Mouse (Mus musculus) testis, adult 2 months (tissue): Measurements from ENCODE around the gene Coro1a. TPM values are rescaled to one million over a fixed set of nuclear protein-coding genes. Genes with fewer than 3 reads are reported as not detected.

ENCODE experiments used
- H3K27ac ChIP-seq: fragments of 200-500 bp; 2 replicates; pipeline ENCODE4 v1.5.1; 2012; ENCODE audit warnings: low read depth, low read length; ENCODE audit not compliant: control insufficient read depth, insufficient read depth
- H3K27me3 ChIP-seq: fragments of 200-500 bp; 2 replicates; pipeline ENCODE4 v1.6.1; 2012; ENCODE audit warnings: mild to moderate bottlenecking, low read length, moderate library complexity; ENCODE audit not compliant: control insufficient read depth, insufficient read depth
- H3K36me3 ChIP-seq: fragments of 200-500 bp; 2 replicates; pipeline ENCODE4 v1.6.1; 2012; ENCODE audit warnings: mild to moderate bottlenecking, low read length; ENCODE audit not compliant: control insufficient read depth, insufficient read depth
- H3K4me1 ChIP-seq: fragments of 200-500 bp; 2 replicates; pipeline ENCODE4 v1.6.1; 2012; ENCODE audit warnings: low read length; ENCODE audit not compliant: control insufficient read depth, insufficient read depth
- H3K4me3 ChIP-seq: fragments of 200-500 bp; 2 replicates; pipeline ENCODE4 v1.5.1; 2012; ENCODE audit warnings: low read depth, mild to moderate bottlenecking, low read length, moderate library complexity, mixed read lengths; ENCODE audit not compliant: control insufficient read depth
- CTCF ChIP-seq: fragments of 200-500 bp; IDR thresholded peaks from 2 replicates; pipeline ENCODE4 v1.5.1; 2012; ENCODE audit warnings: low read depth, mild to moderate bottlenecking, inconsistent platforms, low read length, moderate library complexity; ENCODE audit not compliant: control insufficient read depth, insufficient read depth, insufficient replicate concordance
- POLR2A ChIP-seq: fragments of 200-500 bp; IDR thresholded peaks from 2 replicates; pipeline ENCODE4 v1.6.1; 2012; ENCODE audit warnings: low read depth, mild to moderate bottlenecking, inconsistent platforms, low read length, moderate library complexity; ENCODE audit not compliant: control insufficient read depth
- polyA plus RNA-seq: library from polyadenylated mRNA; depleted of rRNA; stranded (reverse); fragments of >200 nt; gene quantifications from 2 replicates; pipeline ENCODE4 v1.2.3, GENCODE M21; 2012

Coro1a gene
- polyA plus RNA-seq, 1 experiment: 2.6 TPM

DNA sequence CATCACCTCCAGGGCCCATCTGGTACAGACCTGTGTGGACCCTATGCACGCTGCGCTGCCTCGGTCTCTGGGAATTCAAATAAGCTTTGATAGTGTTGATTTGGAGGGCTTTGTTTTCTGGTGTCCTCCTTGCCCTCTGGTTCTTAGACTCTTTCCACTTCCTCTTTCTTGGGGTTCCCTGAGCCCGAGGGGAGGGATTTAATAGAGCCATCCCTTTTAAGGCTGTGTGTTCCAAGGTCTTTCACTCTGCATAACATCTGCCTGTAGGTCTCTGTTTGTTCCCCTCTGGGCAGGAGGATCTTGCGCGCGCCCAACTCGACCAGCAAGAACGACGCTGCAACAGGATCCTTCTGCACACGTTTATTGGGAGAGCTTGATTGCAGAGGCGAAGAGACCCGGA is 14.0 kb upstream of the Coro1a start:
- no peak for TF ChIP-seq POLR2A
- TF ChIP-seq CTCF: no peak

DNA sequence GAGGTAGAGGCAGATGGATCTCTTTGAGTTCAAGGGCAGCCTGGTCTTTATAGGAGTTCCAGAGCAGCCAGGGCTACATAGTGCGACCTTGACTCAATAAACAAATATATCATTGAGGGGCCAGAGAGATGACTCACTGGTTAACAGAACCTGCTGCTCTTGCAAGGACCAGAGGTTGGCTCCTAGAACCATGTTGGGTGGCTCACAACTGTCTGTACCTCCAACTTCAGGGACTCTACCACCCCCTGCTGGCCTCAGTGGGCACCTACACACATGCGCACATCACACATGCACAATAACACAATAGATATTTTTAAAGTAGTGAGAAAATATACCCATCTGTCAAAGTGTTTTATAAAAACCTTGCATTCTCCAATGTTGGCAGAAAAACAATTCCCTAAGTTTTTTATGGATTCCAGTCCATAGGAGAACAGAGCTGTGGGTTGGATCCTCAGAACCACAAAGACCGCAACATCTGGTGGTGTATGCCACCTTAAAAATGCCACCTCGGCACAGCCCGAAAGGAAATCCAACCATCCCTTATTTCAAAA is 11.3 kb upstream of the Coro1a start:
- H3K4me3 ChIP-seq: no peak overlapping the region
- no peaks in the 10 kb centered on the region for H3K4me1 ChIP-seq
- H3K36me3 ChIP-seq: no peaks in the 10 kb centered on the region
- H3K27ac ChIP-seq: no peak overlapping the region
- TF ChIP-seq CTCF (peak; percentile 63; the same call in 1 of the 2 replicates), POLR2A (no peak)
- H3K27me3 ChIP-seq: no peaks in the 10 kb centered on the region

More for the DNA sequence above, 14.0 kb upstream of the Coro1a start:
- no peaks in the 10 kb centered on the region for H3K27me3 ChIP-seq
- H3K27ac ChIP-seq: no peak overlapping the region
- no peaks in the 10 kb centered on the region for H3K4me1 ChIP-seq
- no peaks in the 10 kb centered on the region for H3K36me3 ChIP-seq
- H3K4me3 ChIP-seq: no peak overlapping the region

DNA sequence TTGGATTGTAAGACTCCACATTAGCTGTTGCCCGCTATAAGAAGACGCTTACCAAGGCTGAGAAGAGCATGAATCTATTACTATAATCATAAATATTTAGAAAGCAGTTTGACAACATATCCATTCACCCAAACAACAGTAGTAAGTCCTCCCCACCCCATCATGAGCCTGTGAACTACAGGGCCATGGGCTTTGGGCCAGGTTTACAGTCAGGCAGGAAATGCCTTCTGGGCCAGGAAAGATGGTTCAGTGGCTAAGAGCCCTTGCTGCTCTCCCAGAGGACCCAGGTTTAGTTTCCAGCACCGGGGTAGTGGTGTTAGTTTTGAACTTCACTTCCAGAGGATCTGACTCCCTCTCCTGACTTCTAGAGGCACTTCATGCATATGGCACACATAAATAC is 10.0 kb upstream of the Coro1a start:
- H3K4me3 ChIP-seq: no peak overlapping the region
- H3K27me3 ChIP-seq: no peaks in the 10 kb centered on the region
- no peaks in the 10 kb centered on the region for H3K4me1 ChIP-seq
- H3K36me3 ChIP-seq: no peaks in the 10 kb centered on the region
- TF ChIP-seq CTCF: no peak
- TF ChIP-seq POLR2A: no peak
- no peak overlapping the region for H3K27ac ChIP-seq

- H3K27ac ChIP-seq: no peak overlapping the region
- no peaks in the 10 kb centered on the region for H3K27me3 ChIP-seq
- no peak for TF ChIP-seq CTCF
- TF ChIP-seq POLR2A: no peak
- H3K4me3 ChIP-seq: no peak overlapping the region
- no peaks in the 10 kb centered on the region for H3K4me1 ChIP-seq
- no peaks in the 10 kb centered on the region for H3K36me3 ChIP-seq
These were observed 8.1 kb upstream of the Coro1a start for GRCm38 (mm10) chr7:126715679-126716078.

DNA sequence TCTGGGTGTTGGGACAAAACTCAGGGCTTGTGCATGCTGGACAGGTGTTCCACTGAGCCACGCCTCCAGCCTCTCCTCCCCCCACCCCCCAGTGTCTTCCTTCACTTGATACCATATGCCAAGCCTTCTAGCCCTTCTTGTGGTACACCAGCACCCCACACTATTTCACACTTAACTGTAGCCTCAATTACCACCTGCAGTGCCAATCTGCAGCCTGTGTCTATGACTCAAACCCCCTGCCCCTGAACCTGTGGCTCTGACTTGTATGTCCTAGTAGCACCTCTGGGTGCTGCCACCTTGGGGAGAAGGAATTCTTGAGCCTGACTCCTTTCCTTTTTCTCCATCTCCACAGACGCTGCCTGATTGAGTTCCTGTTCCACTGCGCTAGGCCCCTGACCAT is 4.3 kb upstream of the Coro1a start:
- Histone ChIP-seq H3K36me3 (no peaks in the 10 kb centered on the region), H3K4me3 (no peak overlapping the region), H3K4me1 (no peaks in the 10 kb centered on the region), H3K27ac (no peak overlapping the region), H3K27me3 (no peaks in the 10 kb centered on the region)
- no peak for TF ChIP-seq CTCF
- no peak for TF ChIP-seq POLR2A

GRCm38 (mm10) chr7:126710266-126710665 is 2.7 kb upstream of the Coro1a start:
- Histone ChIP-seq H3K4me1 (no peaks in the 10 kb centered on the region), H3K36me3 (no peaks in the 10 kb centered on the region), H3K27ac (no peak overlapping the region), H3K4me3 (no peak overlapping the region), H3K27me3 (no peaks in the 10 kb centered on the region)
- no peak for TF ChIP-seq CTCF

DNA sequence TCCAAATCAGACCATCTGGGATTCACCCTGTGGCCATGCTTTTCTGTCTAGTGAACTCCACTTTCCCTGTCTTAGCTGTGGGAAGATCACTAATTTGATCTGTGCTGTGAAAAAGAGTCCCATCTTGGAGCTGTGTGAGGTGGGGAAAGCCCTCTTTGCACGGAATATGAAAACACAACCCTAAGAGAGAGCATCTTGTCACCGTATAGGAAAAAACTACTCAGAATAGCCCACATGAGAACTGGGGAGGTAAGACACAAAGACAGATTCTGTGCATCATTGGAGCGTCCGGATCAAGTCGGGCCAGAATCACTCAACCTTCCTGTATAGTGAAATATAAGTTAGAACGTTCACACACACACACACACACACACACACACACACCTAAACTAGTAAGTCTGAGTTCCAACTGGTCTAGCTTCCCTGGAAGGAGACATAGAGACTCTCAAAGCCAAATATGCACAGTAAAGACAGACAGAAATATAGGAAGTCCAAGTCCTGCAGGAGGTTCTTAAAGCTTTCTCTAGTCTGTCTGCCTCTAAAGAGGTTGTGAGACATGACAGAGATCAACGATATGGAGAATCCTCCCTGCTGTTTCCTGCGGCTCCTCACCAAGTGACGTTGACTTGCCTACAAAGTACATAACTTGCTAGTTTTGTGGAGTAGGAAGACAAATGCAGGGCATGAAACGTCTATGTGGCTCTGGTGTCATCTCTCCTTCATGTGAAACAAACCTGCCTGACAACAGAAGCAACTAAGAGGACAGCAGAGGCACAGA is 777 bp upstream of the Coro1a start:
- Histone ChIP-seq H3K36me3 (no peaks in the 10 kb centered on the region), H3K4me3 (no peak overlapping the region), H3K27ac (no peak overlapping the region), H3K4me1 (peaks cover 12% of the 10 kb centered on the region), H3K27me3 (no peaks in the 10 kb centered on the region; the same call in 1 of the 2 replicates)
- TF ChIP-seq POLR2A (no peak), CTCF (no peak)
